In the genomic region with DNA sequence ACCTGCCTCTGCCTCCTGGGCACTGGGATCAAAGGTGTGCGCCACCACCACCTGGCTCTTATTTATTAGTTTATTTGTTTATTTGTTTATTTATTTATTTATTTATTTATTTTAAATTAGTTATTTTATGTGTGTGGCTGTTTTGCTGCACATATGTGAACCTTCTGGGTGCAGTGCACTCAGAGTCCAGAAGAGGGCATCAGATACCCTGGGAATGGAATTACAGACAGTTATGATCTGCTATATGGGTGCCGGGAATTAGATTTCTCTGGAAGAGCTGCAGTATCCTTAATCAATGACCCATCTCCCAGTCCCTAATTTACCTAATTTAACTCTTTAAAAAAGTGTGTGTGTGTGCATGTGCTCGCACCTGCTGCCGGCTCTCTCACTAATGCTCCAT, we compare ENCODE assay signal across 16 mouse cellular contexts. TPM values are rescaled to one million over a fixed set of nuclear protein-coding genes. Genes with fewer than 3 reads are reported as not detected.
DNase-seq lines count a peak whose midpoint lies in the region; ATAC-seq and TF ChIP-seq lines count a peak whose summit lies in the region.
"Had no signal": no experiment of that assay in that cellular context is flagged by ENCODE, and none has a peak within 500 bp of the region (broad histone marks: within the 10 kb centered on the region; RNA-seq: fewer than 3 reads in every experiment).

No protein-coding gene starts in this region.

- no peak for ATAC-seq in CD4-positive, CD25-positive, alpha-beta regulatory T cell, adult 4 months
- ATAC-seq: forebrain, embryonic 15.5 days had no signal

- no peak overlapping the region for H3K27ac ChIP-seq in layer of hippocampus, adult 2 months
- H3K27ac ChIP-seq: forebrain, embryonic 15.5 days; hindbrain, embryonic 13.5 days; limb, embryonic 10.5 days had no signal

- no peak overlapping the region for H3K4me3 ChIP-seq in layer of hippocampus, adult 2 months
- H3K4me3 ChIP-seq: forebrain, embryonic 15.5 days; hindbrain, embryonic 13.5 days; limb, embryonic 10.5 days had no signal

- peak; percentile 44 for DNase-seq in CD4-positive, CD25-positive, alpha-beta regulatory T cell, adult 2 months (ENCODE audit: low read depth, low spot score)
- DNase-seq in layer of hippocampus, adult 2 months (ENCODE audit: low spot score in 2 of 2), result no peak
- DNase-seq in layer of hippocampus, adult 9-10 months (ENCODE audit: low spot score), result no peak
- peak; percentile 5 to 21 for DNase-seq in B cell, adult 2 months
- peak; percentile 35 for DNase-seq in naive thymus-derived CD4-positive, alpha-beta T cell, adult 2 months (ENCODE audit: low read depth)
- no peak for DNase-seq in cerebellum, adult 8-10 months
- DNase-seq in frontal cortex, postnatal 25 days (ENCODE audit: low spot score in 2 of 2), result no peak
- DNase-seq: adrenal gland, adult 2 months; cerebellum, adult 9-10 months; embryo, embryonic 11 days; gastrocnemius, postnatal 36 days; kidney, postnatal 14 days had no signal

- TF ChIP-seq CTCF in layer of hippocampus, adult 2 months (conservative IDR thresholded peaks at IDR 0.05), result peak; percentile 69

RNA-seq across cellular contexts. Expression of a gene that starts 8.5 kb away (rescaled TPM):
- 10 to 100 TPM; 71.0 to 71.9 TPM for polyA plus RNA-seq in CD4-positive, CD25-positive, alpha-beta regulatory T cell, adult 4 months (2017; shearing (Covaris generic))
- 10 to 100 TPM; 29.2 to 32.8 TPM for total RNA-seq in layer of hippocampus, adult 2 months (2021)

Comparison
In these comparisons a context has a peak if more than half of its experiments do, and no peak if none do; other contexts are left out.
1. DNase-seq: peak in CD4-positive, CD25-positive, alpha-beta regulatory T cell, adult 2 months (single experiment), B cell, adult 2 months (2 of 2) and naive thymus-derived CD4-positive, alpha-beta T cell, adult 2 months (single experiment); none in layer of hippocampus, adult 2 months (0 of 2), layer of hippocampus, adult 9-10 months (single experiment), cerebellum, adult 8-10 months (single experiment) and frontal cortex, postnatal 25 days (0 of 2).